Mouse (Mus musculus) forebrain, embryonic 10.5 days (tissue): ENCODE data around the gene Polr1c. TPM values are rescaled to one million over a fixed set of nuclear protein-coding genes. Genes with fewer than 3 reads are reported as not detected.

ENCODE experiments used
- DNase-seq: peaks from one replicate; pipeline ENCODE4 v3.0.0-alpha.2; 2017; ENCODE audit warnings: low spot score; ENCODE audit errors: extremely low spot score
- H3K27ac ChIP-seq: fragments of 300-500 bp; sonication (generic); 2 replicates; pipeline ENCODE4 v1.5.1; 2016; ENCODE audit warnings: mild to moderate bottlenecking
- H3K27me3 ChIP-seq: fragments of 300-500 bp; sonication (generic); 2 replicates; pipeline ENCODE4 v1.6.1; 2016; ENCODE audit warnings: mild to moderate bottlenecking; ENCODE audit not compliant: poor library complexity, severe bottlenecking
- H3K36me3 ChIP-seq: fragments of 300-500 bp; sonication (generic); replicated peaks from 2 replicates; pipeline ENCODE4 v1.6.1; 2016; ENCODE audit warnings: mild to moderate bottlenecking, moderate library complexity
- H3K4me1 ChIP-seq: fragments of 300-500 bp; sonication (generic); 2 replicates; pipeline ENCODE4 v1.6.1; 2016
- H3K4me3 ChIP-seq: fragments of 300-500 bp; sonication (generic); 2 replicates; pipeline ENCODE4 v1.5.1; 2016; ENCODE audit warnings: mild to moderate bottlenecking, moderate library complexity
- H3K9me3 ChIP-seq: fragments of 300-500 bp; sonication (generic); 2 replicates; pipeline ENCODE4 v1.6.1; 2016; ENCODE audit warnings: mild to moderate bottlenecking, moderate library complexity
- WGBS: fragments of 180-500 bp; shearing (Covaris S2); methylation state at CpG from one replicate; pipeline ENCODE4 v1.1.7; 2016; 5-methylcytosine and 5-hydroxymethylcytosine counted together
- polyA plus RNA-seq: library from polyadenylated mRNA; unstranded; fragments of >200 nt; fragmentation: Nextera tagmentation; extraction: Ambion mirVana; gene quantifications from 2 replicates; pipeline ENCODE4 v1.2.1, GENCODE M21; 2016

The Polr1c gene
- 140 and 143 TPM in 2 replicates for polyA plus RNA-seq

DNA sequence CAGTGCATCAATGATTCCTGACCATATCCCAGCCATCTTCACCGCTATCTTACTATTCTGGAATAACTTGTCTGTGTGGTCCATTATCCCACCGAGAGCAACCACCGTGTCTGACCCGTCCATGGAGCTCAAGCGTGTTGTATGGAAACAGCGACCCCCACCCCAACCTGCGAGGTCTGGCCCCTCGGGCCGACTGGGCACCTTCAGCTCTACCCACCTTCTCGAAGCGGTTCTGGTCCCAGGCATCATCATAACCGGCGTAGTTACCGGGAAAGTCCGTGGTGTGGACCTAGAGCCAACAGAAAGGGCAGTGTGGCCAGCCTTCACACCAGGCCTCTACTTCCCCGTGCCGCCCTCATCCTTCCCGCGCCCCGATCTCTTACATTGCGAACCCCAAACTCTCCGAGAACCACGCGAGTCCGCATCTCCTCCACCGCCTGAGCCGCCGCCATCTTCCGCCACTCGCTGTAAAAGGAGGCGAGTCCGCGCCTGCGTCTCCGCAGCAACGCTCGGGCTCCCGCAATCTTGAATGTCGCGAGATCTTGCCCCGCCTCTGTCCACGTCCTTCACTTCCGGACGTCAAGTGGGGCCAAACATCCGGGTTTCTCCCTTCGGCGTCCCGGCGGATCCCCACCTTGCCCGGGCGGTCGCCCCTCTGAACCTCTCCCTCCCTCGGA is at the start of gene Polr1c, which contains the start of gene Yipf3:
Gene Polr1c, minus strand, starts transcription at position 543 of the 677 bp plus-strand sequence.
Gene Yipf3, plus strand, starts transcription at position 569 of the 677 bp plus-strand sequence.
- peaks cover 80% of the 10 kb centered on the region for H3K36me3 ChIP-seq
- H3K27ac ChIP-seq: peak within 1 kb of the TSS; percentile 94
- H3K4me3 ChIP-seq: peak within 1 kb of the TSS; percentile 86
- no peaks in the 10 kb centered on the region for H3K27me3 ChIP-seq
- H3K9me3 ChIP-seq: no peaks in the 10 kb centered on the region
- peak; percentile 95 for DNase-seq
- H3K4me1 ChIP-seq: peaks cover 26% of the 10 kb centered on the region
- under 1% methylated on average over 53 of the region's 53 CpGs for WGBS

DNA sequence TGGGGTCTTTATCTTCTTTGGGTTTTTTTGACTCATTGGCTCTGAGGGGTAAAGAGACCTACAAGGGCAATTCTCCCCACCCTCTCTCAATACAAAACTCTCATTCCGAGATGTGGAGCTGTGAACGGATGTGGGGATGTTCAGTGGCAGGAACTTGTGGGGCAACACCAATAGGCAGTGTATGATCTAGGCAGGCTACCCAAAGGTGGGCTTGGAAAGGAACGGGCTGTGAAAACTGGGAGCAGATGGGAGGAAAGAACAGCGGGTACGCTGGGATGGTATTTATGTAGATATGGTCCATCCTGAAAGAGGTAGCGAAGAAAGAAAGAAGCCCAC is 49.1 kb upstream of the Polr1c start:
- Histone ChIP-seq H3K4me1 (peaks cover 26% of the 10 kb centered on the region), H3K27me3 (peaks cover 82% of the 10 kb centered on the region), H3K4me3 (peak overlapping the region; percentile 68), H3K9me3 (no peaks in the 10 kb centered on the region), H3K27ac (peak overlapping the region; percentile 68; the same call in 1 of the 2 replicates), H3K36me3 (no peaks in the 10 kb centered on the region)
- no peak for DNase-seq
- 11% methylated on average over 6 of the region's 6 CpGs for WGBS

DNA sequence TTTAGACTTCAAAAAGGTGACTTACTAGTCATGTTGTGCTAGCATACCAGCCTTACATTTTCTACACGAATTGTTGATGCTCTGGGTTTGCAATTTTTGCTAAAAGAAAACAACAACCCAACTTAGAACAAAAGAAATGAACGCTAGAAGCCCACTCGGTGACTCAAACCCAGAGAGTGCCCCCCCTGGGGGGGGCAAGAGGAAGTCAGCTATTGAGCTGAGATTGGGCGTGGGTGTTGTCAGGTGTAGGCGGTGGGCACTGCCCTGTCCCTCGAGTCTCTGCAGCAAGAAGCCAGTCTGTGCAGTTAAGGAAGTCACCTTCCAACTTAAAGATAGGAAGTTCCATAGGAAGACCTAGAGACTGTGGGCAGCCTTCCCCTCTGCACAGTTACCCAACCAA is 48.7 kb upstream of the Polr1c start:
- no peak for DNase-seq
- Histone ChIP-seq H3K36me3 (no peaks in the 10 kb centered on the region), H3K9me3 (no peaks in the 10 kb centered on the region), H3K4me3 (no peak overlapping the region), H3K4me1 (peaks cover 26% of the 10 kb centered on the region), H3K27ac (no peak overlapping the region), H3K27me3 (peaks cover 82% of the 10 kb centered on the region)
- 55% methylated on average over 6 of the region's 6 CpGs for WGBS

DNA sequence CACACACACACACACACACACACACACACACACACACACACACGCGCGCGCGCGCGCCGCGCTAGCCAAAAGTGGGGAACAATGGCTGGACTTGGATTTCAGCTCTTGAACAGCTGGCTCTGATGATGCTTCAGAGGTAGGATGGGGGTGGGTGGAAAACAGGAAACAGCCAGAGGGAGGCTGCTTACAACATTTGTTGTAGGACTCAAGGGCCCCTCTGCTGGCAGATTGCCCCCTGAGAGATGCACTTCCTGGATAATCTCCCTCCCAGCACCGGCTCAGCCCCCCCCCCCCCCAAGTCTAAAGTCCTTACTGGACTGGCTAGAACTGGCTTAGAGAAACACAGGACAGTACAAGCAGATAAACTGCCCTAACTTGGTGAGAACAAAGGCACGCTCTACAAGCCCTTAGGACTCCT is 39.8 kb upstream of the Polr1c start:
- Histone ChIP-seq H3K9me3 (no peaks in the 10 kb centered on the region), H3K27me3 (no peaks in the 10 kb centered on the region), H3K27ac (peak overlapping the region; percentile 56), H3K36me3 (no peaks in the 10 kb centered on the region), H3K4me1 (peaks cover 23% of the 10 kb centered on the region), H3K4me3 (no peak overlapping the region)
- DNase-seq: no peak
- 56% methylated on average over 11 of the region's 11 CpGs for WGBS

DNA sequence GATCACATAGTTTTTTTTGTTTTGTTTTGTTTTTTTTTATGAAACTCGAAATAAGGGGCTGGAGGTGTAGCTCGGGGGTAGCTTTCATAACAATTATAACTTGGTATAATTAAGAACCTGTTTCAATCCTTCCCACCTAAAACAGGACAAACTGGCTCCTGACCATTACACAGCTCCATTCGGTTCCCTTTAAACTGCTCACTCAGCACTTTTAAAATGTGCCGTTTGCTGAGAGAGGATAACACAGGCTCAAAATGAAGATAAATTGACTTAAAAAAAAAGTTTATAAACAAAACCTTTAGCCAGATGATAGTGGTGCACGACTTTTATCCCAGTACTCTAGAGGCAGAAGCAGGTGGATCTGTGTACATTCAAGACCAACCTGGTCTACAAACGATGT is 37.6 kb upstream of the Polr1c start:
- WGBS: 80% methylated on average over 6 of the region's 6 CpGs
- H3K27ac ChIP-seq: no peak overlapping the region
- H3K4me3 ChIP-seq: no peak overlapping the region

DNA sequence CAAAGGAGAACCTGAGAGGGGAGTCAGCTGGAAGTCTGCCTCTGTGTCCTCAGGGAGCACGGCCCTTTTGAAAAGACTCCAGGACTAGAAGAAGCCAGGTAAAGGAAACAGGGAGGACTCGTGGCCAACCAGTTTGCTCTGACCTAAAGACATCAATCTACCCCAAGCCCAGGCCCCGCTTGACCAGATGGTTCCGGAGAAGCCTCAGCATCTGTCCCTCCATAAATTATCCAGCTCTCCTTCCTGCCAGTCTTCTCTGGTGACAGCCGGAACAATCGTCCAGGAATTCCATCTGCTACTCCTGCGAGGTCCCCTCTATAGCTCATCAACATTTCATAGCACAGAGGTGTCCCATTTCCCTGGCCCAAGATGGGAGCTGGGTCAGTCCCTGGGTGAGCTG is 36.8 kb upstream of the Polr1c start:
- no peak overlapping the region for H3K4me3 ChIP-seq
- DNase-seq: no peak
- 70% methylated on average over 7 of the region's 7 CpGs for WGBS
- no peaks in the 10 kb centered on the region for H3K27me3 ChIP-seq
- H3K27ac ChIP-seq: no peak overlapping the region
- H3K9me3 ChIP-seq: no peaks in the 10 kb centered on the region
- H3K36me3 ChIP-seq: peaks cover 13% of the 10 kb centered on the region
- peaks cover 42% of the 10 kb centered on the region for H3K4me1 ChIP-seq

More for the DNA sequence above, 37.6 kb upstream of the Polr1c start:
- Histone ChIP-seq H3K4me1 (peaks cover 42% of the 10 kb centered on the region), H3K36me3 (peaks cover 6% of the 10 kb centered on the region), H3K9me3 (no peaks in the 10 kb centered on the region), H3K27me3 (no peaks in the 10 kb centered on the region)
- DNase-seq: no peak

DNA sequence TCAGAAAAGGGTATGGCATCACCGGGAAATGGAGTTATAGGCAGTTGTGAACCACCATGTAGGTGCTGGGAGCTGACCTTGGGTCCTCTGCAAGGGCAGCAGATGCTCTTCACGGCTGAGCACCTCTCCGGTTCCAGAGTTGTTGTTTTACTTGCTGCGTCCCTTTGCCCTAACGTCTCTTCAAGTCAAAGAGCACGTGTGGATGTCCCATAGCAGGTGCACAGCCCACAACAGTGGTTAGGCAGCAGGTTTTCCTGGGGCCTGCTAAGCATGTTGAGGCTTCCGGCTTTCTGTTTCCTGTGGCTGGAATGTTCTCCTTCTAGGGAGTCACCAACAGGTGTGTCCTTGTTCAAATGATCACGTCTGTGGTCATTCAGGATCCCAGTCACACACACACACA is 36.1 kb upstream of the Polr1c start:
- no peak overlapping the region for H3K27ac ChIP-seq
- H3K4me3 ChIP-seq: no peak overlapping the region
- WGBS: 93% methylated on average over 8 of the region's 8 CpGs
- DNase-seq: no peak
- H3K36me3 ChIP-seq: peaks cover 21% of the 10 kb centered on the region
- H3K4me1 ChIP-seq: peaks cover 42% of the 10 kb centered on the region
- no peaks in the 10 kb centered on the region for H3K27me3 ChIP-seq
- no peaks in the 10 kb centered on the region for H3K9me3 ChIP-seq

DNA sequence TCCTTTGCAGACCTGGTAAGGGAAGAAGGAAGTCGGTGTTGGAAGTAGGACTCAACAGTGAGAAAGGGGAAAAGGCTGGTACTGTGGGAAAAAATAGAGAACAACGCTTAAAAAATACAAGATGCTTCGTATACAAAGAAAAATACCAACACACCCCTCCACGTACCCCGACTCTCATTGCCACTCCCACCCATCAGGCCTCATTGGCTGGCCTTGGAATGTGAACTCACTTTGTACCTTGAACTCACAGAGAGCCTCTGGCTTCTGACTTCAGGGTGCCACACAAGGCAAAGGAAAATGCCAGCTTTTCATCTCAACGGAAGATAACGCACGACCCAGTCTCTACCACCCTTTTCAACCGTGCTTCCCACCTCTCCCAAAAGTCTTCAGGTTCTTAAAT is 35.3 kb upstream of the Polr1c start:
- Histone ChIP-seq H3K27me3 (no peaks in the 10 kb centered on the region), H3K9me3 (no peaks in the 10 kb centered on the region), H3K36me3 (peaks cover 29% of the 10 kb centered on the region), H3K27ac (peak overlapping the region; percentile 90), H3K4me1 (peaks cover 45% of the 10 kb centered on the region), H3K4me3 (peak overlapping the region; percentile 90)
- DNase-seq: no peak
- 20% methylated on average over 9 of the region's 9 CpGs for WGBS

DNA sequence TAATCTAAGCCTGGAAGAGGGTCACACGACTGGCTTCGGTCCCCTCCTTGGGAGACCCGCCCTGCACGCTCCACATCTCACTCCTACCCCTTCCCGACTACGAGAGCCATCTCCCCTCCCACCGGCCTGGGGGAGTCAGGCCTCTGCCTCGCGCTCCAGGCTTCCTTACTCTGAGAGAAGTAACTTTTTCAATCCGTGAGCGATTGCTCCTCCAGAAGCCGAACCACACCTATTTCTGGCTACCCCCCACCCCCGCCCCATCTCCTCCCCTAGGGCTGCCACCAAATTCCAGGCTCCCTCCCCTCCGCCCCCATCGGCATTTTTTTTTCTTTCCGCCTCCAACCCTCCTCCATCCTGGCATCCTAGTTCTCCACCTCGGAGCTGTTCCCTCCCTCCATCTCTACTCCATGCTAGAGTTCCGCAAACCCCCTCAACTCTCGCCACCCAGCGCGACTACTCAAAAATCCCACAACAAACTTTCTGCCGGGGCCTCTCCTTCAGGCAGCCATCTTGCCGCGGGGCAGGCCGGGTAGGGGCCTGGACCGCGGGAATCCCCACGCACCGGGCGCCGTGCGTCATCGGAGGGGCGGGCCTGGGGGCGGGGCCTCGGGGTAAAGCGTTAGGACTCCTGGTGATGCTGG is 34.7 kb upstream of the Polr1c start, which contains the start of gene Tjap1:
Gene Tjap1, minus strand, starts transcription at position 544 of the 641 bp plus-strand sequence.
- Histone ChIP-seq H3K4me3 (peak within 1 kb of the TSS; percentile 90), H3K36me3 (peaks cover 33% of the 10 kb centered on the region), H3K27me3 (no peaks in the 10 kb centered on the region), H3K4me1 (peaks cover 43% of the 10 kb centered on the region), H3K27ac (peak within 1 kb of the TSS; percentile 90), H3K9me3 (no peaks in the 10 kb centered on the region)
- under 1% methylated on average over 37 of the region's 37 CpGs for WGBS
- DNase-seq: peak; percentile 92

DNA sequence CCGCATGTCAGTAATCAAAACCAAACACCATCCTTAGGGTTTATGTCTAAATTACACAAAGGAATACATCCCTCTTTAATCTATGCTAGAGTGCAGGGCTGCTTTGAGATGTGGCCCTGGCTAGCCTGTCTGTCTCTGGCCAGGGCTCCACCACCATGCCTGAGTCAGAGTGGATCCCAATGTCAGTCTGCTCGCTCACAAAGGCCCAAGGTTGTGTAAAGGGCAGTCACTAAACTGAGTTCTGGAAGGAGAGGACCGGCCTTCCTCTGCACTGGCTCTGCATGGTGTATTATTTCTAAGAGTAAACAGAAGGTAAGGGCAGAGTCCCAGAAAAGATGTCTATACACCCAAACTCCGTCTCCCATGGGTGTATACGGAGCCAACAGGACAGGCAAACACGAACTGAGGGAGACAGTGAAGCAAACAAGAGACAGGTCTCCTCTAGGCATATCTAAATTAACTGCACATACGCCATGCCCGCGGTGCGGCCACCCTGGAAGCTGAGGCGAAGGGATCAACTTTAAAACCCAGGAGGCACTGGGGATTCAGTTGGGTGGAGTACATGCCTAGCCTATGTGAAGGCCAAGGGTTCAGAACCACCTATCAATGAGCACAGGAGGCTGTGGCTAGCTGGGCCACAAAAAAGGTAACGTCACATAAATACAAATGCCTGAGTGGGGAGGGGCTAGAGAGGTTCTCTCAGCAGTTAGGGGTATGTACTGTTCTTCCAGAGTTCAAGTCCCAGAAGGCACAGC is 30.3 kb upstream of the Polr1c start:
- H3K4me1 ChIP-seq: peaks cover 49% of the 10 kb centered on the region
- peak overlapping the region; percentile 31; the same call in 1 of the 2 replicates for H3K27ac ChIP-seq
- H3K36me3 ChIP-seq: peaks cover 75% of the 10 kb centered on the region
- H3K27me3 ChIP-seq: no peaks in the 10 kb centered on the region
- no peaks in the 10 kb centered on the region for H3K9me3 ChIP-seq
- WGBS: 83% methylated on average over 12 of the region's 12 CpGs
- no peak overlapping the region for H3K4me3 ChIP-seq
- DNase-seq: no peak

DNA sequence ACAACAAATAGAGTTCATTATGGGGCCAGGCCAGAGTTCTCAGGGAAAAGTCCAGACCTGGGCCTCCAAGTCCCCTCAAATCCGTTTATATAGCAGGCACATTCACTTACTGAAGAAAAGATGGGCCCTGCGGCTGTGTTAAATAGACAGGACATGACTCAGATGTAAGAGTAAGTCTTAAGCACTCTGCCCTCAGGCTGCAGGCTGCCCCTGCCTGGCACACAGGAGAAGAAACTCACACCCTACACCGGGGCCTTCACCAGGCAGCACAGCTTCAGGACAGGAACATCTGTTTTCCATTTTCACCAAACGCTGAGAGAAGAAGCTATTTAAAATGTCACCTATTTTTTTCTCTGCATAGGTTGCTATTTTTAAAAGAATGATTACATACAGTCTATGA is 29.7 kb upstream of the Polr1c start:
- H3K4me3 ChIP-seq: no peak overlapping the region
- no peak overlapping the region for H3K27ac ChIP-seq
- H3K9me3 ChIP-seq: no peaks in the 10 kb centered on the region
- 66% methylated on average over 4 of the region's 4 CpGs for WGBS
- DNase-seq: no peak
- H3K36me3 ChIP-seq: peaks cover 82% of the 10 kb centered on the region
- peaks cover 46% of the 10 kb centered on the region for H3K4me1 ChIP-seq
- no peaks in the 10 kb centered on the region for H3K27me3 ChIP-seq

DNA sequence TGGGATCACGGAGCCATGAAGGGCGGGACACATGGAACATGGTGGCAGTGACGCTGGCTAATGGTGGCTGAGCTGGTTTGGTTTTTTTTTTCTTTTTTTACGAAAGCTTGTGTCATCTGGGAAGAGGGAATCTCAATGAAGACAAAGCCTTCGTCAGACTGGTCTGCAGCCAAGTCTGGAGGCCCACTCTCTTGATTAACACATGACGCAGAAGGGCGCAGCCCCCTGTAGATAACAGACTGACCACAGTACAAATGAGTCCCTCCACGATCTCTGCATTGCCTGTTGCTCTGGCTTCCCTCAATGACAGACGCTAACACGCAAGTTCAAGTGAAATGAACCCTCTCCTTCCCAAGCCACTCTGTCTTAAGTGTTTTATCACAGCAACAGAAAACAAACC is 27.7 kb upstream of the Polr1c start:
- DNase-seq: no peak

DNA sequence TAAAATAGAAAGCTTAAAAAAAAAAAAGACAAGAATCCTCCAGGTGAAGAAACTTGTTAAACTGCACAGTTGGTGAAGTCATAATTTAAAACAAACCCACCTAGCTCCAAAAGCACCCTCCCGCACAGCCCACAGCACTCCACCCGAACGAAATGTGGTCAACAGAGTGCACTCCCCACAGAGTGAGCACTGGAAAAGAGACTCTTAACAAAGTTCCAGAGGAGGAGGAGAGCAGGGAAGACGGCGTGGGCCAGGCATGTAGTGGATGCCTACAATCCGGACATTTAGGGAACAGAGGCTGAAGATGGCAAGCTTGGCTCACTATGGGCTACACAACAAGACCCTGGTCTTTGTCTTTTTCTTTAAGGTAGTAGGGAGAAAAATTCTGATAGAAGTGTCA is 27.2 kb upstream of the Polr1c start:
- 87% methylated on average over 6 of the region's 6 CpGs for WGBS
- Histone ChIP-seq H3K4me3 (no peak overlapping the region), H3K4me1 (peaks cover 27% of the 10 kb centered on the region), H3K36me3 (peaks cover 97% of the 10 kb centered on the region), H3K9me3 (no peaks in the 10 kb centered on the region), H3K27ac (no peak overlapping the region), H3K27me3 (no peaks in the 10 kb centered on the region)
- no peak for DNase-seq

More for the DNA sequence above, 27.7 kb upstream of the Polr1c start:
- 91% methylated on average over 10 of the region's 10 CpGs for WGBS
- Histone ChIP-seq H3K9me3 (no peaks in the 10 kb centered on the region), H3K4me3 (no peak overlapping the region), H3K4me1 (peaks cover 27% of the 10 kb centered on the region), H3K27ac (no peak overlapping the region), H3K36me3 (peaks cover 97% of the 10 kb centered on the region), H3K27me3 (no peaks in the 10 kb centered on the region)
